Mouse (Mus musculus) heart, adult 9 months (tissue): Measurements from ENCODE around the gene Mef2b.
A peak's percentile ranks its signal among the peaks of the same experiment; 100 is the strongest.

Experiments
- DNase-seq, 2 experiments: peaks; one replicate each; pipeline ENCODE4 v3.0.0; 2022; ENCODE audit warnings: low spot score in 2 of 2

Gene Mef2b

GRCm38 (mm10) chr8:70139026-70139857 is at the start of gene Mef2b, which contains the start of the genes Rfxank and Borcs8:
Gene Mef2b, plus strand, starts transcription at chr8:70139711.
Gene Rfxank, minus strand, starts transcription at chr8:70139154.
Gene Borcs8, plus strand, starts transcription at chr8:70139499.
- DNase-seq, result peak; percentile 99 to 100

- no peak for DNase-seq
These were observed 46.7 kb upstream of the Mef2b start for GRCm38 (mm10) chr8:70092786-70093185.

GRCm38 (mm10) chr8:70099276-70099675 is 40.2 kb upstream of the Mef2b start:
- no peak for DNase-seq

GRCm38 (mm10) chr8:70100241-70100640 is 39.3 kb upstream of the Mef2b start:
- DNase-seq, result no peak

GRCm38 (mm10) chr8:70104506-70104905 is 35.0 kb upstream of the Mef2b start:
- no peak for DNase-seq

- DNase-seq, result no peak
These were observed 34.6 kb upstream of the Mef2b start for GRCm38 (mm10) chr8:70104922-70105321.

- DNase-seq, result no peak
These were observed 29.1 kb upstream of the Mef2b start for GRCm38 (mm10) chr8:70110451-70110850.

- no peak for DNase-seq
These were observed 28.2 kb upstream of the Mef2b start for GRCm38 (mm10) chr8:70111192-70111795.

GRCm38 (mm10) chr8:70112401-70113016 is 27.0 kb upstream of the Mef2b start:
- DNase-seq, result no peak

GRCm38 (mm10) chr8:70114488-70114887 is 25.0 kb upstream of the Mef2b start:
- no peak for DNase-seq

GRCm38 (mm10) chr8:70114892-70115291 is 24.6 kb upstream of the Mef2b start:
- DNase-seq, result no peak

GRCm38 (mm10) chr8:70117611-70118010 is 21.9 kb upstream of the Mef2b start:
- DNase-seq, result no peak

GRCm38 (mm10) chr8:70118726-70119700 is 20.5 kb upstream of the Mef2b start:
- no peak for DNase-seq

GRCm38 (mm10) chr8:70120667-70121066 is 18.8 kb upstream of the Mef2b start, which contains the start of gene Ncan:
Gene Ncan, minus strand, starts transcription at chr8:70120873.
- no peak for DNase-seq

GRCm38 (mm10) chr8:70122863-70123262 is 16.6 kb upstream of the Mef2b start:
- DNase-seq, result no peak

GRCm38 (mm10) chr8:70124992-70125391 is 14.5 kb upstream of the Mef2b start:
- no peak for DNase-seq

- peak; percentile 68 to 81 for DNase-seq
These were observed 11.1 kb upstream of the Mef2b start for GRCm38 (mm10) chr8:70128435-70128834.

- DNase-seq, result peak; percentile 59 to 65
These were observed 10.1 kb upstream of the Mef2b start for GRCm38 (mm10) chr8:70129309-70129952.

- DNase-seq, result no peak
These were observed 9.4 kb upstream of the Mef2b start for GRCm38 (mm10) chr8:70130066-70130465.

GRCm38 (mm10) chr8:70131166-70131883 is 8.2 kb upstream of the Mef2b start, which contains the start of gene Nr2c2ap:
Gene Nr2c2ap, plus strand, starts transcription at chr8:70131333.
- peak; percentile 72 to 82 for DNase-seq
